Mouse (Mus musculus): ENCODE data around the gene Dock8. TPM values are rescaled to one million over a fixed set of nuclear protein-coding genes. Genes with fewer than 3 reads are reported as not detected.

Gene Dock8
- total and polyA plus RNA-seq, 3 experiments = 9.8 to 37.5 (median 22.4) TPM

GRCm38 (mm10) chr19:25096986-25097385 lies 97.7 kb downstream of the Dock8 start:
- in situ Hi-C loops (cut with MboI; ENCODE audit: low pct_ligation_motif_present, low pct_unique_long_range_greater_than_20kb, low sequenced_read_pairs) = no loop called here
- Histone ChIP-seq H3K4me1 (ENCODE audit: control insufficient read depth in 1 of 2, insufficient read depth in 2 of 2) (peaks cover 0 to 39% of the 10 kb centered on the region in 2 experiments; a peak in 2 of 4 replicates), H3K9me3 (replicated peaks; ENCODE audit: low read length) (no peaks in the 10 kb centered on the region), H3K9ac (ENCODE audit: insufficient read depth, low read depth) (no peak overlapping the region), H3K4me2 (ENCODE audit: insufficient read depth, low read depth, poor library complexity, severe bottlenecking) (no peak overlapping the region), H3K4me3 (replicated peaks in 1 of 3; ENCODE audit: low read depth in 2 of 3, low read length in 2 of 3, poor library complexity in 1 of 3) (no peak overlapping the region), H3K36me3 (replicated peaks in 1 of 2; ENCODE audit: control insufficient read depth in 1 of 2, insufficient read depth in 1 of 2, low read length in 1 of 2) (peaks cover 76 to 93% of the 10 kb centered on the region in 2 experiments), H3K79me2 (replicated peaks; ENCODE audit: control insufficient read depth, extremely low read depth, insufficient read depth, poor library complexity, severe bottlenecking) (no peaks in the 10 kb centered on the region), H3K27ac (ENCODE audit: insufficient read depth, low read depth) (no peak overlapping the region), H3K27me3 (replicated peaks) (no peaks in the 10 kb centered on the region)
- DNase-seq (ENCODE audit: extremely low read depth) = no peak
- TF ChIP-seq USF2 (conservative IDR thresholded peaks at IDR 0.05; ENCODE audit: low read depth, low read length) = no peak
- TF ChIP-seq E2F4 (IDR thresholded peaks at IDR 0.05; ENCODE audit: insufficient replicate concordance, low read depth, low read length) = no peak
- no peak for TF ChIP-seq ZNF384 (IDR thresholded peaks at IDR 0.05; ENCODE audit: low read depth, low read length)
- no peak for TF ChIP-seq USF1 (IDR thresholded peaks at IDR 0.05; ENCODE audit: low read depth, low read length)
- no peak for TF ChIP-seq SMC3 (IDR thresholded peaks at IDR 0.05; ENCODE audit: low read depth, low read length)
- TF ChIP-seq KAT2A (IDR thresholded peaks at IDR 0.05; ENCODE audit: insufficient replicate concordance, low read length) = no peak
- TF ChIP-seq ELF1 (IDR thresholded peaks at IDR 0.05; ENCODE audit: low read depth, low read length) = no peak
- no peak for TF ChIP-seq MAX (IDR thresholded peaks at IDR 0.05; ENCODE audit: low read length)
- no peak for TF ChIP-seq GABPA (IDR thresholded peaks at IDR 0.05; ENCODE audit: insufficient replicate concordance, low read depth, low read length)
- TF ChIP-seq POLR2AphosphoS2 (IDR thresholded peaks at IDR 0.05; ENCODE audit: low read depth, low read length) = no peak
- TF ChIP-seq IRF4 (IDR thresholded peaks at IDR 0.05; ENCODE audit: low read depth, low read length) = no peak
- TF ChIP-seq ZC3H11A (IDR thresholded peaks at IDR 0.05; ENCODE audit: low read depth, low read length) = no peak
- TF ChIP-seq RAD21 (IDR thresholded peaks at IDR 0.05; ENCODE audit: low read depth, low read length) = no peak
- no peak for TF ChIP-seq PAX5 (IDR thresholded peaks at IDR 0.05; ENCODE audit: low read length)
- no peak for TF ChIP-seq SIN3A (IDR thresholded peaks at IDR 0.05; ENCODE audit: low read length)
- TF ChIP-seq EP300 (IDR thresholded peaks at IDR 0.05; ENCODE audit: low read length) = no peak
- no peak for TF ChIP-seq BHLHE40 (IDR thresholded peaks at IDR 0.05; ENCODE audit: low read depth, low read length)
- no peak for TF ChIP-seq JUN (IDR thresholded peaks at IDR 0.05; ENCODE audit: insufficient read depth, low read depth, low read length)
- TF ChIP-seq CTCF (conservative IDR thresholded peaks at IDR 0.05 in 1 of 2, IDR thresholded peaks at IDR 0.05 in 1 of 2; ENCODE audit: low read depth in 2 of 2, low read length in 2 of 2) = no peak
- dilution Hi-C loops (cut with MboI; ENCODE audit: extremely low pct_ligation_motif_present, extremely low pct_unique_long_range_greater_than_20kb, low sequenced_read_pairs) = no loop called here

GRCm38 (mm10) chr19:25097506-25097905 lies 98.2 kb downstream of the Dock8 start:
- DNase-seq (ENCODE audit: extremely low read depth) = no peak
- in situ Hi-C loops (cut with MboI; ENCODE audit: low pct_ligation_motif_present, low pct_unique_long_range_greater_than_20kb, low sequenced_read_pairs) = no loop called here
- Histone ChIP-seq H3K27me3 (replicated peaks) (no peaks in the 10 kb centered on the region), H3K79me2 (replicated peaks; ENCODE audit: control insufficient read depth, extremely low read depth, insufficient read depth, poor library complexity, severe bottlenecking) (no peaks in the 10 kb centered on the region), H3K27ac (ENCODE audit: insufficient read depth, low read depth) (no peak overlapping the region), H3K9ac (ENCODE audit: insufficient read depth, low read depth) (no peak overlapping the region), H3K4me1 (ENCODE audit: control insufficient read depth in 1 of 2, insufficient read depth in 2 of 2) (peaks cover 0 to 39% of the 10 kb centered on the region in 2 experiments; a peak in 2 of 4 replicates), H3K4me2 (ENCODE audit: insufficient read depth, low read depth, poor library complexity, severe bottlenecking) (no peak overlapping the region), H3K36me3 (replicated peaks in 1 of 2; ENCODE audit: control insufficient read depth in 1 of 2, insufficient read depth in 1 of 2, low read length in 1 of 2) (peaks cover 74 to 94% of the 10 kb centered on the region in 2 experiments), H3K9me3 (replicated peaks; ENCODE audit: low read length) (no peaks in the 10 kb centered on the region), H3K4me3 (replicated peaks in 1 of 3; ENCODE audit: low read depth in 2 of 3, low read length in 2 of 3, poor library complexity in 1 of 3) (no peak overlapping the region)
- no peak for TF ChIP-seq NELFE (IDR thresholded peaks at IDR 0.05; ENCODE audit: low read depth, low read length)
- no peak for TF ChIP-seq MAX (IDR thresholded peaks at IDR 0.05; ENCODE audit: low read length)
- TF ChIP-seq TBP (conservative IDR thresholded peaks at IDR 0.05; ENCODE audit: low read depth, low read length) = no peak
- TF ChIP-seq GABPA (IDR thresholded peaks at IDR 0.05; ENCODE audit: insufficient replicate concordance, low read depth, low read length) = no peak
- no peak for TF ChIP-seq RAD21 (IDR thresholded peaks at IDR 0.05; ENCODE audit: low read depth, low read length)
- no peak for TF ChIP-seq PAX5 (IDR thresholded peaks at IDR 0.05; ENCODE audit: low read length)
- dilution Hi-C loops (cut with MboI; ENCODE audit: extremely low pct_ligation_motif_present, extremely low pct_unique_long_range_greater_than_20kb, low sequenced_read_pairs) = no loop called here
